Mouse (Mus musculus): ENCODE measurements around the gene Baiap2. TPM values are rescaled to one million over a fixed set of nuclear protein-coding genes. Genes with fewer than 3 reads are reported as not detected.

The Baiap2 gene
- polyA plus RNA-seq, 1 experiment: 41.5 TPM

DNA sequence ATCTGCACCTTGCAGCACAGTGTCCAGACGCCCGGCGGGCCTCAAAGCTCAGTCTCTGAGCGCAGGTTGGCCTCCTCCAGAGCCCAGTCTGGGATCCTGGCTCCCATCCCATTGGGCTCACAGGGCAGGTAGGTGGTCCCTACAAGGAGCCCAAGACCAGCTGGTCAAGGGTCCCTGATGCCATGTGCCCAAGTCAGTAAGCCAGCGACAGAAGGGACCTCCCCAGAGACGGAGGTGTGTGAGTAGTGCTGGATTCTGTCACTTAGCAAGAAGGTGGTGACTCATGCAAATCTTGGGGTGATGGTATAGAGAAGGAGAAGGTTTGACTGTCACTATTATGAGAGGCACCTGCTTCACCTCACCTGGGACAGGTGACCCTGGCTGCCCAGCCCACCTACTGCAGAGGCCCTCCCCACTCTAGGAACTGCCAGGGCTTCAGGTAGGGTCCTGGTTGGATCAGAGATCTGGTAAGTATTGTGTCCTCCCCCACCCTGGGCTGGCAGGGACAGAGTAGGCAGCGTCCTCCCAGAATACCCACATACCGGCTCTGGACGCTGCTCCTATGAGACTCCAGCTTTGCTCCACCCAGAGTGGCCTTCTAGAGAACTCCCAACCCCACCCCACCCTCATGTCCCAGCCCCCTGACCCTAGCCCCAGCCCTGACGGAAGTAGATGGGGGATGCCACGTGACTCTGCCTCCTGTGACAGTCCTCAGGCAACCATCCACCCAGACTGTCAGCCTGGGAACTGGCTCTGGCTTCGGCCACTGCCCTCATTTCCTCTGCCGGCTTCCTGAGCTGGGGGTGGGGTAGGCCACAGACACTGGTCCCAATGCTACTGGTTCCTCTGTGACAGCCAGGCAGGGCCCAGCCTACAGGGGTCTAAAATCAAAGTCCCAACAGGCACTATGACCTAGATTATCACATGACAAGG is 98.9 kb downstream of the Baiap2 start:
- Histone ChIP-seq H3K27me3 (ENCODE audit: control insufficient read depth, insufficient read depth, insufficient read length) (peaks cover 41% of the 10 kb centered on the region), H3ac (ENCODE audit: control insufficient read depth, insufficient read length, low read depth) (no peak overlapping the region), H3K79me3 (ENCODE audit: low read depth) (no peaks in the 10 kb centered on the region), H3K79me2 (ENCODE audit: control insufficient read depth, insufficient read depth) (no peaks in the 10 kb centered on the region), H3K36me3 (ENCODE audit: control insufficient read depth, insufficient read depth) (no peaks in the 10 kb centered on the region), H3K4me3 (ENCODE audit: insufficient read depth, poor library complexity, severe bottlenecking) (no peak overlapping the region)
- TF ChIP-seq MAX (IDR thresholded peaks at IDR 0.05) (no peak), MYOG (IDR thresholded peaks at IDR 0.05; ENCODE audit: control insufficient read depth, extremely low read depth, insufficient read length) (no peak), USF1 (IDR thresholded peaks at IDR 0.05; ENCODE audit: low read depth) (peak; percentile 19), CEBPB (IDR thresholded peaks at IDR 0.05; ENCODE audit: low read depth) (no peak)

DNA sequence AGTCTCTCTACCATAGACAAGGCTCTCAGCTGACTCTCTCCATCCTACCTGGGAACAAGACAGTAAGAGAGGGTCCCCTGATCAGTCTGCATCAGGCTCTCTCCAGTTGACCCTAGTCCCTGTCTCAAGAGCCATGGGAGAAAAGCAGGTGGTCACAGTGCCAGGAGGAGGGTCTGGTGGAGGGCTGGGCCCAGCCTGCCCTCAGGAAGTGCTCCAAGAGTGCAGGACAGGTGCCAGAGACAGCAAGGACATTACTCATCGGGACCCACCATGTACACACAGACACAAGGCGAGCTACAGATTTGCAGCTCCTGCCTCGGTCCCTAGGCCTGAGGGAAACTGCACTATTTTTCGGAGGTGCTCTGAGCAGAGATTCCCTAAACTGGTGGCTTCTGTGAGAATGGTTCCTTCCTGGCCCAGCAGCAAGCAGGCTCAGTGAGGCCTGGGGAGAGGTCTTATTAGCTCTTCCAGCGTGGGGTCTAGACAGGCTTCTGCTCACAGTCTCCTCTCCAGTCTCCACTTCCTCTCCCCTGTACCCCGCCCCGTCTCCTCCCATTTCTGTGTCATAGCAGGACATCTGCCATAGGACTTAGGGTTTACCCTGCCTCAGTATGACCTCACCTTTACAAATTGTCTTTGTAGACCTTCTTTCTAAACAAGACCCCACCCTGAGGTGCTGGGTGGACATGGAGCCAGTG is 99.7 kb downstream of the Baiap2 start:
- Histone ChIP-seq H3K27me3 (ENCODE audit: control insufficient read depth, insufficient read depth, insufficient read length) (peaks cover 43% of the 10 kb centered on the region), H3K4me3 (ENCODE audit: insufficient read depth, poor library complexity, severe bottlenecking) (no peak overlapping the region), H3K79me2 (ENCODE audit: control insufficient read depth, insufficient read depth) (no peaks in the 10 kb centered on the region), H3K79me3 (ENCODE audit: low read depth) (no peaks in the 10 kb centered on the region), H3K36me3 (ENCODE audit: control insufficient read depth, insufficient read depth) (no peaks in the 10 kb centered on the region), H3ac (ENCODE audit: control insufficient read depth, insufficient read length, low read depth) (no peak overlapping the region)
- TF ChIP-seq MYOG (IDR thresholded peaks at IDR 0.05; ENCODE audit: control insufficient read depth, extremely low read depth, insufficient read length): no peak
- no peak for TF ChIP-seq CEBPB (IDR thresholded peaks at IDR 0.05; ENCODE audit: low read depth)
- TF ChIP-seq MYOD1 (IDR thresholded peaks at IDR 0.05; ENCODE audit: control insufficient read depth, insufficient read length, low read depth): peak; percentile 49

DNA sequence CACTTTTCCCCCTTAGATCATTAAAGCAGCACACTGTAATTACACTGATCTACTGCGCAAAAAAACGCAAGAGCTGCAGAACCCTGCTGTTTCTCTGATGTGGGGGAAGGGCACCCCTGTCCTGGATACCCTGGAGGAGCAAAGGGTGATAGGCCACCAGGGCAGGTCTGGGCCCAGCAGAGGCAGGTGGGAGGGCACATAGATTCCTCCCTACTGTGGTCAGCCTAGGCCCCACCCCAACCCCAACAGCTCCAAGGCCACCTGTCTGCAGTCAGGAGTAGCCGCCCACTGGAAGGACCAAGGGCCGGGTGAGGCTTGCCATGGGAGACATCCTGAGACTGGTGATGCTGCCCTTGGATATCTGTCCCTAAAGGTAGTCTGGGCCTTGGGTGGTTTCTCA is 102.8 kb downstream of the Baiap2 start:
- TF ChIP-seq FOSL1 (IDR thresholded peaks at IDR 0.05; ENCODE audit: insufficient read depth, low read length, poor library complexity, severe bottlenecking) (no peak), MYOD1 (IDR thresholded peaks at IDR 0.05; ENCODE audit: control insufficient read depth, insufficient read length, low read depth) (no peak), MAX (IDR thresholded peaks at IDR 0.05) (no peak), CTCF (IDR thresholded peaks at IDR 0.05; ENCODE audit: control insufficient read depth, insufficient read depth, insufficient read length) (no peak), USF1 (IDR thresholded peaks at IDR 0.05; ENCODE audit: low read depth) (no peak), CEBPB (IDR thresholded peaks at IDR 0.05; ENCODE audit: low read depth) (no peak), MYOG (IDR thresholded peaks at IDR 0.05; ENCODE audit: control insufficient read depth, extremely low read depth, insufficient read length) (no peak)
- H3K79me3 ChIP-seq (ENCODE audit: low read depth): no peaks in the 10 kb centered on the region

DNA sequence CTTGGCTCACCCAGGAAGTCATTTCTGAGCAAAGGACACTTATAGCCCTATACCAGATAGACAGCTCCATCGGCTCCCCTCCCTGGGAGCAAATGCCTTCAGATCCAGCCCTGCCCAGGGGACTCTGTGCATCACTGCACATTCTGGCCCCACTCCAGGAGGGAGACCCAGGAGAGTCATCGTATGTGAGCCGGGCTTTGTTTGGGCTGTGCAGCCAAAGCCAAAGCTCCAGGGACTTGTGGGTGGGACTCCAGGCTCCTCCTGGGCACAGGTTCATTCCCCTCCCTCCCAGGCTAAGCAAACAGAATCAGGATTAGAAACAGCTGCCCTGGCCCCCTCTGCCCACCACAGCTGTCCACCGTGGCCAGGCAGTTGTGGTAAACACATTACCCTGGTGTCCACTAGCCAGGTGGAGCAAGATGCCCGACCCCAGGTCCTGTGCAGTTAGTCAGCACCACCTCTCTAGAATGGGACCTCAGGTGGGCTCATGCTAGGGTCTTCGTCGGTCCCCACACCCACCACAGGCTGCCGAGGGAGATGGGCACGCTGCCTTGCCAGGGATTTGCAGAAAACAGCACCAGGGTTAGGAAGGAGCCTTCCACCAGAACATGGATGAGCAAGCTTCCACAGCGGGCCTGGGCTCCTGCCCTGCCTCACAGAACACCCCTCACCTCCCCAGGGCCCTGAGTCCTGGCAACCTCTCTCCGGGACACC is 103.4 kb downstream of the Baiap2 start:
- Histone ChIP-seq H3ac (ENCODE audit: control insufficient read depth, insufficient read length, low read depth) (no peak overlapping the region), H3K79me2 (ENCODE audit: control insufficient read depth, insufficient read depth) (no peaks in the 10 kb centered on the region), H3K4me3 (ENCODE audit: insufficient read depth, poor library complexity, severe bottlenecking) (no peak overlapping the region), H3K79me3 (ENCODE audit: low read depth) (no peaks in the 10 kb centered on the region), H3K36me3 (ENCODE audit: control insufficient read depth, insufficient read depth) (no peaks in the 10 kb centered on the region), H3K27me3 (ENCODE audit: control insufficient read depth, insufficient read depth, insufficient read length) (peaks cover 58% of the 10 kb centered on the region)
- TF ChIP-seq MAX (IDR thresholded peaks at IDR 0.05): no peak
- TF ChIP-seq USF1 (IDR thresholded peaks at IDR 0.05; ENCODE audit: low read depth): no peak
- TF ChIP-seq CTCF (IDR thresholded peaks at IDR 0.05; ENCODE audit: control insufficient read depth, insufficient read depth, insufficient read length): no peak
- no peak for TF ChIP-seq MYOG (IDR thresholded peaks at IDR 0.05; ENCODE audit: control insufficient read depth, extremely low read depth, insufficient read length)
- TF ChIP-seq MYOD1 (IDR thresholded peaks at IDR 0.05; ENCODE audit: control insufficient read depth, insufficient read length, low read depth): no peak
- TF ChIP-seq CEBPB (IDR thresholded peaks at IDR 0.05; ENCODE audit: low read depth): no peak
- no peak for TF ChIP-seq FOSL1 (IDR thresholded peaks at IDR 0.05; ENCODE audit: insufficient read depth, low read length, poor library complexity, severe bottlenecking)

More for the DNA sequence above, 102.8 kb downstream of the Baiap2 start:
- H3K79me2 ChIP-seq (ENCODE audit: control insufficient read depth, insufficient read depth): no peaks in the 10 kb centered on the region
- H3K36me3 ChIP-seq (ENCODE audit: control insufficient read depth, insufficient read depth): no peaks in the 10 kb centered on the region
- H3K27me3 ChIP-seq (ENCODE audit: control insufficient read depth, insufficient read depth, insufficient read length): peaks cover 52% of the 10 kb centered on the region
- no peak overlapping the region for H3K4me3 ChIP-seq (ENCODE audit: insufficient read depth, poor library complexity, severe bottlenecking)
- no peak overlapping the region for H3ac ChIP-seq (ENCODE audit: control insufficient read depth, insufficient read length, low read depth)

DNA sequence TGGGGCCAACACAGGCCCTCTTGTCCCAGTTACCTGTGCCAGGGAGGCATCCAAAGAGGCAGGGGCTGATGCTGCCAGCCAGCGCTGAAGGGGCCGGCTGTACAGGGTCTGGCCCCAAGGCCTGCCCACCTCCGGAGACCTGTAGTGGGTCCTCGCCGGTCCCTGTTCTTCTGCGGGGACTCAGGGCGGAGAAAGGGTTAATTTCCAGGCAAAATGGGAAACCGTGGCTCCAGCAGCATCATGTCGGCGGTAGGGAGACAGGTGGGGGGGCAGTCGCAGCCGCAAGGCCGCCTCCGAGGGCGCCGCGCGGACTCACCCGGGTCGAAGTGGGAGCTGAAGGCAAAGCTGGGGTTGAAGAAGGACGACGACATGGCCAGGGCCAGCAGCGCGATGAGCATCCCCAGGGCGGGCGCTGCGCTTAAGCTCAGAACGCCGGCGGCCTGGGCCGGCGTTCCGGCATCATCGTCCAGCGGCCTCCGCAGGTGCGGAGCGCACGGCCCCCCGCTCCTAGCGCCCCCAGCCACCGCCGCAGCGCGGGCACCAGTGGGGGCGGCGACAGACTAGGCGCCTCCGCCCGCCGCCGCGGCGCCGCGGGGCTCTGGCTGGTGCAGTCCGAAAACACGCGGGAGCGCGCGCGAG is 104.1 kb downstream of the Baiap2 start, which contains the start of gene Aatk:
TSS of gene Aatk (minus strand) at position 615 of the 639 bp plus-strand sequence.
- no peaks in the 10 kb centered on the region for H3K79me3 ChIP-seq (ENCODE audit: low read depth)
- peaks cover 65% of the 10 kb centered on the region for H3K27me3 ChIP-seq (ENCODE audit: control insufficient read depth, insufficient read depth, insufficient read length)
- no peaks in the 10 kb centered on the region for H3K79me2 ChIP-seq (ENCODE audit: control insufficient read depth, insufficient read depth)
- H3ac ChIP-seq (ENCODE audit: control insufficient read depth, insufficient read length, low read depth): no peak within 1 kb of the TSS
- TF ChIP-seq FOSL1 (IDR thresholded peaks at IDR 0.05; ENCODE audit: insufficient read depth, low read length, poor library complexity, severe bottlenecking): no peak
- H3K4me3 ChIP-seq (ENCODE audit: insufficient read depth, poor library complexity, severe bottlenecking): no peak within 1 kb of the TSS
- H3K36me3 ChIP-seq (ENCODE audit: control insufficient read depth, insufficient read depth): no peaks in the 10 kb centered on the region
